Mouse (Mus musculus) forebrain, postnatal 0 days (tissue): ENCODE data around the gene Dusp16. TPM values are rescaled to one million over a fixed set of nuclear protein-coding genes. Genes with fewer than 3 reads are reported as not detected.

Experiments used
- ATAC-seq: fragments of 200-750 bp; cut with Nextera tagmentation; 2 replicates; pipeline ENCODE4 v1.8.0; 2017; ENCODE audit warnings: mild to moderate bottlenecking, moderate library complexity
- DNase-seq: peaks from one replicate; pipeline ENCODE4 v3.0.0-alpha.2; 2015
- H3K27ac ChIP-seq: fragments of 300-500 bp; sonication (generic); 2 replicates; pipeline ENCODE4 v1.5.1; 2014; ENCODE audit warnings: low read depth, mild to moderate bottlenecking, antibody characterized with exemption, low read length, moderate library complexity, mixed read lengths
- H3K27me3 ChIP-seq: fragments of 300-500 bp; sonication (generic); 2 replicates; pipeline ENCODE4 v1.6.1; 2014; ENCODE audit warnings: mild to moderate bottlenecking, low read length, mixed read lengths; ENCODE audit not compliant: insufficient read depth
- H3K36me3 ChIP-seq: fragments of 300-500 bp; sonication (generic); 2 replicates; pipeline ENCODE4 v1.6.1; 2014; ENCODE audit warnings: mild to moderate bottlenecking, moderate library complexity; ENCODE audit not compliant: insufficient read depth
- H3K4me1 ChIP-seq: fragments of 300-500 bp; sonication (generic); 2 replicates; pipeline ENCODE4 v1.6.1; 2014; ENCODE audit warnings: antibody characterized with exemption; ENCODE audit not compliant: insufficient read depth
- H3K4me2 ChIP-seq: fragments of 300-500 bp; sonication (generic); 2 replicates; pipeline ENCODE4 v1.6.1; 2014; ENCODE audit warnings: low read depth, mild to moderate bottlenecking, moderate library complexity
- H3K4me3 ChIP-seq: fragments of 300-500 bp; sonication (generic); 2 replicates; pipeline ENCODE4 v1.5.1; 2014; ENCODE audit warnings: low read depth, low read length, mixed read lengths
- H3K9ac ChIP-seq: fragments of 300-500 bp; sonication (generic); 2 replicates; pipeline ENCODE4 v1.6.1; 2014; ENCODE audit warnings: mild to moderate bottlenecking
- H3K9me3 ChIP-seq: fragments of 300-500 bp; sonication (generic); 2 replicates; pipeline ENCODE4 v1.6.1; 2016; ENCODE audit warnings: low read length
- CTCF ChIP-seq: sonication (generic); IDR thresholded peaks from 2 replicates; pipeline ENCODE4 v1.5.1; 2016; ENCODE audit warnings: antibody characterized with exemption, control low read depth, low read depth
- WGBS: fragments of 180-500 bp; shearing (Covaris S2); extraction: QIAGEN DNeasy Blood & Tissue Kit; methylation state at CpG from one replicate; pipeline ENCODE4 v1.1.7; 2014; 5-methylcytosine and 5-hydroxymethylcytosine counted together
- polyA plus RNA-seq: library from polyadenylated mRNA; unstranded; fragments of >200 nt; fragmentation: Nextera tagmentation; extraction: Ambion mirVana; gene quantifications from 2 replicates; pipeline ENCODE4 v1.2.1, GENCODE M21; 2015
- total RNA-seq: library from RNA; depleted of rRNA; stranded (reverse); fragments of >200 nt; gene quantifications from 2 replicates; pipeline ENCODE4 v1.2.3, GENCODE M21; 2014

Dusp16 gene
- total and polyA plus RNA-seq, 2 experiments from 2014 or later: 2.7 to 5.7 TPM

GRCm38 (mm10) chr6:134773292-134773893 is 19.0 kb downstream of the Dusp16 start:
- Histone ChIP-seq H3K4me2 (no peak overlapping the region), H3K27ac (no peak overlapping the region), H3K27me3 (no peaks in the 10 kb centered on the region), H3K4me1 (no peaks in the 10 kb centered on the region), H3K9ac (no peak overlapping the region), H3K36me3 (no peaks in the 10 kb centered on the region), H3K9me3 (no peaks in the 10 kb centered on the region), H3K4me3 (no peak overlapping the region)
- no peak for TF ChIP-seq CTCF
- ATAC-seq (no peak), DNase-seq (no peak)
- 86% methylated on average over 1 of the region's 1 CpGs for WGBS

GRCm38 (mm10) chr6:134770339-134770738 is 22.1 kb downstream of the Dusp16 start:
- no peak overlapping the region for H3K9ac ChIP-seq
- no peak for ATAC-seq

GRCm38 (mm10) chr6:134764441-134765061 is 27.9 kb downstream of the Dusp16 start:
- no peak for ATAC-seq
- no peak overlapping the region for H3K9ac ChIP-seq
- no peaks in the 10 kb centered on the region for H3K36me3 ChIP-seq
- H3K4me3 ChIP-seq: no peak overlapping the region
- no peaks in the 10 kb centered on the region for H3K27me3 ChIP-seq
- no peaks in the 10 kb centered on the region for H3K4me1 ChIP-seq
- H3K27ac ChIP-seq: no peak overlapping the region
- WGBS: 91% methylated on average over 5 of the region's 5 CpGs
- no peak overlapping the region for H3K4me2 ChIP-seq
- no peaks in the 10 kb centered on the region for H3K9me3 ChIP-seq
- no peak for TF ChIP-seq CTCF
- no peak for DNase-seq

More at GRCm38 (mm10) chr6:134770339-134770738, 22.1 kb downstream of the Dusp16 start:
- DNase-seq: no peak
- no peak for TF ChIP-seq CTCF
- no peaks in the 10 kb centered on the region for H3K36me3 ChIP-seq
- no peaks in the 10 kb centered on the region for H3K27me3 ChIP-seq
- no peak overlapping the region for H3K4me3 ChIP-seq
- no peaks in the 10 kb centered on the region for H3K9me3 ChIP-seq
- no peak overlapping the region for H3K27ac ChIP-seq
- H3K4me2 ChIP-seq: no peak overlapping the region
- H3K4me1 ChIP-seq: no peaks in the 10 kb centered on the region

GRCm38 (mm10) chr6:134763436-134763835 is 29.0 kb downstream of the Dusp16 start:
- DNase-seq: no peak
- Histone ChIP-seq H3K36me3 (no peaks in the 10 kb centered on the region), H3K4me3 (no peak overlapping the region), H3K27ac (no peak overlapping the region), H3K4me1 (no peaks in the 10 kb centered on the region), H3K4me2 (no peak overlapping the region), H3K27me3 (no peaks in the 10 kb centered on the region), H3K9ac (no peak overlapping the region), H3K9me3 (no peaks in the 10 kb centered on the region)
- no peak for ATAC-seq
- TF ChIP-seq CTCF: no peak
- 50% methylated on average over 1 of the region's 1 CpGs for WGBS

- no peak for TF ChIP-seq CTCF
- Histone ChIP-seq H3K9me3 (no peaks in the 10 kb centered on the region), H3K27ac (no peak overlapping the region), H3K27me3 (no peaks in the 10 kb centered on the region), H3K4me3 (no peak overlapping the region), H3K4me2 (no peak overlapping the region), H3K9ac (no peak overlapping the region), H3K36me3 (no peaks in the 10 kb centered on the region), H3K4me1 (no peaks in the 10 kb centered on the region)
- ATAC-seq (no peak), DNase-seq (peak; percentile 14)
- whole genome bisulfite sequencing: 21% methylated on average over 2 of the region's 2 CpGs
Measured at GRCm38 (mm10) chr6:134761808-134762207, 30.6 kb downstream of the Dusp16 start.

- Histone ChIP-seq H3K9ac (no peak overlapping the region), H3K4me2 (no peak overlapping the region), H3K4me3 (no peak overlapping the region), H3K27ac (no peak overlapping the region), H3K27me3 (no peaks in the 10 kb centered on the region), H3K4me1 (no peaks in the 10 kb centered on the region), H3K9me3 (no peaks in the 10 kb centered on the region), H3K36me3 (no peaks in the 10 kb centered on the region)
- DNase-seq: peak; percentile 10
- WGBS: 14% methylated on average over 5 of the region's 5 CpGs
- ATAC-seq: peak; percentile 48
- TF ChIP-seq CTCF: no peak
Measured at GRCm38 (mm10) chr6:134760926-134761544, 31.4 kb downstream of the Dusp16 start.

GRCm38 (mm10) chr6:134756058-134756457 is 36.4 kb downstream of the Dusp16 start:
- no peak overlapping the region for H3K4me3 ChIP-seq
- DNase-seq: no peak
- 97% methylated on average over 4 of the region's 4 CpGs for WGBS
- H3K36me3 ChIP-seq: no peaks in the 10 kb centered on the region
- no peak for ATAC-seq
- H3K27ac ChIP-seq: no peak overlapping the region
- TF ChIP-seq CTCF: no peak
- no peaks in the 10 kb centered on the region for H3K27me3 ChIP-seq
- H3K9me3 ChIP-seq: no peaks in the 10 kb centered on the region
- no peaks in the 10 kb centered on the region for H3K4me1 ChIP-seq
- no peak overlapping the region for H3K4me2 ChIP-seq
- no peak overlapping the region for H3K9ac ChIP-seq
